Mouse (Mus musculus): ENCODE results near the gene Ugt8a. TPM values are rescaled to one million over a fixed set of nuclear protein-coding genes. Genes with fewer than 3 reads are reported as not detected.

Ugt8a gene
- polyA plus RNA-seq, 1 experiment from 2014 or later: 0.66 TPM

DNA sequence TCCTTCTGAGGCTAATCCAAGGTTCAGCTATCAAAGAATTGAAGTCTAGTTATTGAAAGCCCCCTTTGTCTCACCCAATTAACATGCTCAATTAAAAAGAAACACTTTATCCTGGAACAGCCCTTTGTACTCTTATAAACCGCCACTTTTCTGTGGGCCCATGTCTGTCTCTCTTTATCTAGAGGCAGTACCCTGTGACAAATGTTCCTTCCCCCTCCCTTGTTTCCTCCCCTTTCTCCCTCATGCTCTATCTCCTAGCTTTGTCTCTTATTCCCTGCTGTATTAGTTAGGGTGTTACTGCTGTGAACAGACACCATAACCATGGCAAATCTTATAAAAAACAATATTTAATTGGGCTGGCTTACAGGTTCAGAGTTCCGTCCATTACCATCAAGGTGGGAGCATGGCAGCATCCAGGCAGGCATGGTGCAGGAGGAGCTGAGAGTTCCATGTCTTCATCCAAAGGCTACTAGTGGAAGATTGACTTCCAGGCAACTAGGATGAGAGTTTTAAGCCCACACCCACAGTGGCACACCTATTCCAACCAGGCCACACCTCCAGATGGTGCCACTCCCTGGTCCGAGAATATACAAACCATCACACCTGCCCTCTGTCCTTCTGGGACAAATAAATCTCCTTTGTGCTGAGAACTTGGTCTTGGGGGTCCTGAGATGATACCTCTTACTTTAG, 17.9 kb upstream of the Ugt8a start:
- Histone ChIP-seq H3K36me3 (ENCODE audit: control insufficient read depth, insufficient read depth) (no peaks in the 10 kb centered on the region), H3K9ac (ENCODE audit: low read depth, low read length) (no peak overlapping the region), H3K9me3 (ENCODE audit: control insufficient read depth) (no peaks in the 10 kb centered on the region), H3K27ac (ENCODE audit: low read depth, low read length) (no peak overlapping the region), H3K4me3 (ENCODE audit: low read depth, low read length) (no peak overlapping the region), H3K27me3 (replicated peaks; ENCODE audit: control insufficient read depth, insufficient read depth, low read length) (no peaks in the 10 kb centered on the region), H3K4me1 (replicated peaks; ENCODE audit: control insufficient read depth, insufficient read depth, low read length) (no peaks in the 10 kb centered on the region), H3K4me2 (replicated peaks; ENCODE audit: low read depth) (no peak overlapping the region)
- TF ChIP-seq CTCF (IDR thresholded peaks at IDR 0.05; ENCODE audit: low read depth): no peak
- no peak for ATAC-seq
- WGBS: 76% methylated on average over 3 of the region's 3 CpGs

DNA sequence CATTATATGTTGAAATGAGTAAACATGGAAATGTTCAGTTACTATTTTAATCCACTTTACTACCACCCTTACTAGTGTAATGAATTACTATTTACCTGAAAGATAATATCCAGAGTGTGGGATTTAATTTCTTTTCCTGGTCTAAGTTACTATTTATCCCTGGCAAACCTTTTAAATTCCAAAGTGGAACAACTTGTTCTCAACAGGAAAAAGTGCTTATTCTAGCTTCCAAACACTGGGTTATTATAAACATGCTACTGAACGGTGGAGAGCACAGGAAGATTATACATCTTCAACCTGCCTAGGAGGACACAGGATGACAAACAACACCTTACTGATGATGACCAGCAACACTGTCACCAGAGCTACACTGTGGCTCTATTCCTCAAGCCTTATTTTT, 16.5 kb upstream of the Ugt8a start:
- ATAC-seq: no peak
- Histone ChIP-seq H3K9me3 (ENCODE audit: control insufficient read depth) (no peaks in the 10 kb centered on the region), H3K9ac (ENCODE audit: low read depth, low read length) (no peak overlapping the region), H3K4me2 (replicated peaks; ENCODE audit: low read depth) (no peak overlapping the region), H3K4me1 (replicated peaks; ENCODE audit: control insufficient read depth, insufficient read depth, low read length) (no peaks in the 10 kb centered on the region), H3K36me3 (ENCODE audit: control insufficient read depth, insufficient read depth) (no peaks in the 10 kb centered on the region), H3K27ac (ENCODE audit: low read depth, low read length) (no peak overlapping the region), H3K27me3 (replicated peaks; ENCODE audit: control insufficient read depth, insufficient read depth, low read length) (no peaks in the 10 kb centered on the region), H3K4me3 (ENCODE audit: low read depth, low read length) (no peak overlapping the region)
- no peak for TF ChIP-seq CTCF (IDR thresholded peaks at IDR 0.05; ENCODE audit: low read depth)
- whole genome bisulfite sequencing: 45% methylated on average over 1 of the region's 1 CpGs

DNA sequence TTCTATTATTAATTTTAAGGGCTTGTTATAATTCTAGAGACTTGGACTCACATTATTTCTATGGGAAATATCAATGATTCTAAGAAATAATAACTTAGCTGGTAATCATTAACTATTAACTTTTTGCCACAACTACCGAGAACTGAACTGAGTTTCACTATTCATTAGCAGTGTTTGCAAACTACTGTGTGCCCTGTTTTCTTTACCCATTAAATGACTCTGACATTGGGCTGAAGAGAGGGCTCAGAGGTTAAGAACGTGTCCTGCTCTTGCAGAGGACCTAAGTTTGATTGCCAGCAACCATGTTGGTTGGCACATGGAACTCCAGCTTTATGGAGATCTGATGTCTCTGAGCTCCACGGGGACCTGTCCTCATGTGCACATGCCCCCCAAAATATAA, 2.4 kb upstream of the Ugt8a start:
- Histone ChIP-seq H3K4me3 (ENCODE audit: low read depth, low read length) (no peak overlapping the region), H3K4me2 (replicated peaks; ENCODE audit: low read depth) (no peak overlapping the region), H3K9me3 (ENCODE audit: control insufficient read depth) (no peaks in the 10 kb centered on the region), H3K4me1 (replicated peaks; ENCODE audit: control insufficient read depth, insufficient read depth, low read length) (no peaks in the 10 kb centered on the region), H3K36me3 (ENCODE audit: control insufficient read depth, insufficient read depth) (no peaks in the 10 kb centered on the region), H3K9ac (ENCODE audit: low read depth, low read length) (no peak overlapping the region), H3K27me3 (replicated peaks; ENCODE audit: control insufficient read depth, insufficient read depth, low read length) (peaks cover 27% of the 10 kb centered on the region), H3K27ac (ENCODE audit: low read depth, low read length) (no peak overlapping the region)
- TF ChIP-seq CTCF (IDR thresholded peaks at IDR 0.05; ENCODE audit: low read depth): no peak
- no peak for ATAC-seq
- 48% methylated on average over 3 of the region's 3 CpGs for WGBS

DNA sequence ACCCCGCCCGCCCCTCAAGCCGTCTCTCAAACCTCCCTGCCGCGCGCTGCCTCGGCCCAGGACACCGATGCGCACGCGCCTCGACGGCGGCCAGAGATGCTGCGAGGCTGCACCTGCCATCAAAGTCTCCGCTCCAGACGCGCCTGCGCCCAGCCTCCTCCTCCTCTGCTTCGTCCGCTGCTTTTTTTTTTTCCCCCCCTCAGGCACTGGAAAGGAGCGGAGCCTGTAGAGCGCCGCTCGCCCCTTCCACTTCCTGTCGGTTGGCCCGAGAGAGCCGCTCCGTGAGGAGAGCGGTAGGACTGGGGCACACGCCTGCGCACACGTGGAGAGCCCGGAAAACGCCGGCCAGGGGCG, 314 bp upstream of the Ugt8a start:
- Histone ChIP-seq H3K4me2 (replicated peaks; ENCODE audit: low read depth) (peak overlapping the region; percentile 87), H3K4me1 (replicated peaks; ENCODE audit: control insufficient read depth, insufficient read depth, low read length) (no peaks in the 10 kb centered on the region), H3K27ac (ENCODE audit: low read depth, low read length) (no peak overlapping the region), H3K9ac (ENCODE audit: low read depth, low read length) (no peak overlapping the region), H3K36me3 (ENCODE audit: control insufficient read depth, insufficient read depth) (no peaks in the 10 kb centered on the region), H3K4me3 (ENCODE audit: low read depth, low read length) (peak overlapping the region; percentile 54), H3K9me3 (ENCODE audit: control insufficient read depth) (no peaks in the 10 kb centered on the region), H3K27me3 (replicated peaks; ENCODE audit: control insufficient read depth, insufficient read depth, low read length) (peaks cover 27% of the 10 kb centered on the region)
- no peak for TF ChIP-seq CTCF (IDR thresholded peaks at IDR 0.05; ENCODE audit: low read depth)
- 1% methylated on average over 16 of the region's 37 CpGs for WGBS
- ATAC-seq: 0 out of 2 replicates have a peak, but pooled peaks have one; percentile 22

DNA sequence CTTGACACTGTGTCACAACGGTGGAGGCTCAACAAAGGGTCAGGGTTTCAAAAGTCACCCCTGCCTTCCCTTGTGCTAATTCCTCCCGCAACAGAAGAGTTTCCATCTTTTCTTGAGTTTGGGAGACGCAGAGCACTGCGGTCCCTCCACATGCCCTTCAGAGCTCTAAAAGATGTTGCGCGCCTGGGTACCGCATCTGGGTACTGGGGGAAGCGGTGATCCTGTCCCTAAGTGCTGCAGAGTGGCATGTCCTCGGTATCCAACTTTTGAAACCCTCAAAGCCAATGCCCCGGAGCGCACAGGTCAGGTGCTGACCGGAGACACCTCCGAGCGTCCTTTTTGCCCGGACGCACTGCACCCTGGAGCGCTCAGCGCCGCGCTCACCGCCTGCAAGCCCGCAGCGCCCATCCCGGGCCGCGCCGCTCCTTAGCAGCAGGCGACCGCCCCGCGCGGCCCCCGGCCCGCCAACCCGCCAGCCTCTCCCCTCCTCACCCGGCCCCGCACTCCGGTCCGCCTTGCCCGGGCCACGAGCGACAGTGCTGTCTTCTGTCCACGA, 805 bp downstream of the Ugt8a start:
- Histone ChIP-seq H3K4me1 (replicated peaks; ENCODE audit: control insufficient read depth, insufficient read depth, low read length) (no peaks in the 10 kb centered on the region), H3K27me3 (replicated peaks; ENCODE audit: control insufficient read depth, insufficient read depth, low read length) (peaks cover 27% of the 10 kb centered on the region), H3K36me3 (ENCODE audit: control insufficient read depth, insufficient read depth) (no peaks in the 10 kb centered on the region), H3K27ac (ENCODE audit: low read depth, low read length) (no peak overlapping the region), H3K9ac (ENCODE audit: low read depth, low read length) (no peak overlapping the region), H3K4me2 (replicated peaks; ENCODE audit: low read depth) (peak overlapping the region; percentile 87), H3K9me3 (ENCODE audit: control insufficient read depth) (no peaks in the 10 kb centered on the region), H3K4me3 (ENCODE audit: low read depth, low read length) (peak overlapping the region; percentile 54)
- no peak for TF ChIP-seq CTCF (IDR thresholded peaks at IDR 0.05; ENCODE audit: low read depth)
- no peak; the same call in 1 of the 2 replicates for ATAC-seq
- 2% methylated on average over 43 of the region's 43 CpGs for WGBS

DNA sequence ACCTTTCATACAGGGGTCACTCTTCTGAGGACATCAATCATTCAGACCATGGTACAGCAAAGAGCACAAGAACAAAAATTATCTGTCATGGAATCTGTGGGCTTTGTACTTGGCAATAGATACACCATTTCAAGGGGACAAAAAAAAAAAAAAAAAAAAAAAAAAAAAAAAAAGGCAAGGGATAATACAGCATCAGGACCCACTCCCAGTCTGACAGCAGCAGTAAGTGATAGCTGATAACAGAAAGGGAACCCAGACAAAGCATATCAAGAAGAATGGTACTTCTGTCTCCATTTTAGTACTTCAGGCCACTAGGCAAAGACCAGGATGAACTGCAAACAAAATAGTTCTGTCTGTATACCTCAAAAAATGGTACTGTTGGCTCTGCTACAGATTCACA, 2.6 kb downstream of the Ugt8a start:
- H3K4me3 ChIP-seq (ENCODE audit: low read depth, low read length): no peak overlapping the region
- no peaks in the 10 kb centered on the region for H3K9me3 ChIP-seq (ENCODE audit: control insufficient read depth)
- no peak overlapping the region for H3K27ac ChIP-seq (ENCODE audit: low read depth, low read length)
- no peak for ATAC-seq
- no peak for TF ChIP-seq CTCF (IDR thresholded peaks at IDR 0.05; ENCODE audit: low read depth)
- no peaks in the 10 kb centered on the region for H3K4me1 ChIP-seq (replicated peaks; ENCODE audit: control insufficient read depth, insufficient read depth, low read length)
- H3K4me2 ChIP-seq (replicated peaks; ENCODE audit: low read depth): no peak overlapping the region
- no peaks in the 10 kb centered on the region for H3K36me3 ChIP-seq (ENCODE audit: control insufficient read depth, insufficient read depth)
- peaks cover 27% of the 10 kb centered on the region for H3K27me3 ChIP-seq (replicated peaks; ENCODE audit: control insufficient read depth, insufficient read depth, low read length)
- no peak overlapping the region for H3K9ac ChIP-seq (ENCODE audit: low read depth, low read length)
